Mouse (Mus musculus) lung, adult 2 months (tissue): Measurements from ENCODE around the gene Knl1.
A peak's percentile ranks its signal among the peaks of the same experiment; 100 is the strongest.

ENCODE experiments used
- CTCF ChIP-seq: fragments of 200-500 bp; IDR thresholded peaks from 2 replicates; pipeline ENCODE4 v1.5.1; 2011; ENCODE audit warnings: mild to moderate bottlenecking, low read length, control low read depth; ENCODE audit not compliant: insufficient read depth
- POLR2A ChIP-seq: fragments of 200-500 bp; IDR thresholded peaks from 2 replicates; pipeline ENCODE4 v1.6.1; 2011; ENCODE audit warnings: low read depth, mild to moderate bottlenecking, control low read depth, low read length, borderline replicate concordance; ENCODE audit errors: extremely low read depth

GRCm38 (mm10) chr2:119017647-119018046 is 29.3 kb upstream of the Knl1 start:
- peak; percentile 9; the same call in 1 of the 2 replicates for TF ChIP-seq CTCF
- no peak for TF ChIP-seq POLR2A
